Mouse (Mus musculus): ENCODE results near the gene Draxin.

DNA sequence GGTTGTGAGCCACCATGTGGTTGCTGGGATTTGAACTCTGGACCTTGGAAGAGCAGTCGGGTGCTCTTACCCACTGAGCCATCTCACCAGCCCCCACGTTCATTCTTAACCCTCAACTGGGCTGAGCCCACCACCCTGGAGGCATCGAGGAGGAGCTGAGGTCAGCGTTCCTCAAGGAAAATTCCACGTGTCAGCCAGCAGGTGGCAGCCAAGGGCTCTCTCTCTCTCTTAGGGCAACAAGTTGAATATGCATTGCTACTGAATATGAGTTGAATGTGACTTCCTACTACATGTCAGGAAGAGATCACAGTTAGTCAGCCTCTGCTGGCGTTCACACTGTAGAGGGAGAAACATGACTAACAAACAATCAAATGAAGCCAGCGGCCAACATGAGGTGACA is 37.8 kb upstream of the Draxin start:
- peak; percentile 86 for TF ChIP-seq CTCF (IDR thresholded peaks at IDR 0.05)
- TF ChIP-seq EP300 (IDR thresholded peaks at IDR 0.05; ENCODE audit: insufficient read depth, low read depth, low read length): no peak
